21 mouse cellular contexts compared by ENCODE assay signal in genomic region chr7:89445137-89445536, GRCm38 (mm10). TPM values are rescaled to one million over a fixed set of nuclear protein-coding genes. Genes with fewer than 3 reads are reported as not detected.
DNase-seq lines count a peak whose midpoint lies in the region; ATAC-seq and TF ChIP-seq lines count a peak whose summit lies in the region.
"Had no signal": no experiment of that assay in that cellular context is flagged by ENCODE, and none has a peak within 500 bp of the region (broad histone marks: within the 10 kb centered on the region; RNA-seq: fewer than 3 reads in every experiment).

No protein-coding gene starts in this region.

- no peaks in the 10 kb centered on the region for H3K4me1 ChIP-seq in forebrain, embryonic 10.5 days
- H3K4me1 ChIP-seq in kidney, adult 2 months (ENCODE audit: control insufficient read depth, insufficient read depth, low read length) = peaks cover 3% of the 10 kb centered on the region
- H3K4me1 ChIP-seq: embryonic facial prominence, embryonic 10.5 days; hindbrain, embryonic 12.5 days; limb, embryonic 15.5 days; midbrain, embryonic 13.5 days had no signal

- no peaks in the 10 kb centered on the region for H3K9me3 ChIP-seq in forebrain, embryonic 10.5 days
- H3K9me3 ChIP-seq: embryonic facial prominence, embryonic 10.5 days; hindbrain, embryonic 12.5 days; limb, embryonic 15.5 days; midbrain, embryonic 13.5 days had no signal

- no peak overlapping the region for H3K4me3 ChIP-seq in forebrain, embryonic 10.5 days
- no peak overlapping the region for H3K4me3 ChIP-seq in kidney, adult 2 months (ENCODE audit: insufficient read depth, low read depth, low read length)
- H3K4me3 ChIP-seq: embryonic facial prominence, embryonic 10.5 days; gastrocnemius, adult 2 months; hindbrain, embryonic 12.5 days; limb, embryonic 15.5 days; midbrain, embryonic 13.5 days had no signal

- DNase-seq in urinary bladder, postnatal 14 days (ENCODE audit: low spot score) = peak; percentile 20
- no peak for DNase-seq in urinary bladder, postnatal 4 days (ENCODE audit: low spot score in 2 of 2)
- no peak for DNase-seq in forebrain, embryonic 10.5 days (ENCODE audit: extremely low spot score, low spot score)
- no peak for DNase-seq in kidney, adult 2 months
- no peak for DNase-seq in adrenal gland, adult (ENCODE audit: inconsistent age in 2 of 2, low spot score in 1 of 2)
- DNase-seq: adrenal gland, postnatal 10 days; cerebellum, adult 11-12 months; cerebellum, postnatal 36 days; forebrain, postnatal 0 days; gastrocnemius, adult 2 months; kidney, adult 9 months; kidney, postnatal 4 days; right cerebral cortex, adult 18-20 months; thymus, adult 18-20 months had no signal

- no peak for TF ChIP-seq CTCF in kidney, adult 2 months (conservative IDR thresholded peaks at IDR 0.05; ENCODE audit: insufficient read depth, insufficient read length, low read depth, low read length)

- no peaks in the 10 kb centered on the region for H3K27me3 ChIP-seq in forebrain, embryonic 10.5 days (ENCODE audit: poor library complexity, severe bottlenecking)
- no peaks in the 10 kb centered on the region for H3K27me3 ChIP-seq in kidney, adult 2 months (replicated peaks; ENCODE audit: control insufficient read depth, insufficient read depth, low read length)
- H3K27me3 ChIP-seq: hindbrain, embryonic 12.5 days; limb, embryonic 15.5 days; midbrain, embryonic 13.5 days had no signal

- no peaks in the 10 kb centered on the region for H3K36me3 ChIP-seq in forebrain, embryonic 10.5 days (replicated peaks)
- H3K36me3 ChIP-seq in kidney, adult 2 months (ENCODE audit: control insufficient read depth, insufficient read depth, low read length) = no peaks in the 10 kb centered on the region
- H3K36me3 ChIP-seq: embryonic facial prominence, embryonic 10.5 days; hindbrain, embryonic 12.5 days; limb, embryonic 15.5 days; midbrain, embryonic 13.5 days had no signal

- peak; percentile 89 for ATAC-seq in granulocyte monocyte progenitor cell, adult 5-6 weeks (replicated peaks; ENCODE audit: poor library complexity, severe bottlenecking)
- peak; percentile 89 for ATAC-seq in monocyte, adult 5-6 weeks (replicated peaks; ENCODE audit: insufficient number of reproducible peaks, low FRiP score, low TSS enrichment, poor library complexity, severe bottlenecking)
- ATAC-seq: forebrain, postnatal 0 days; inflammation-experienced regulatory T-cells, adult 6 months; midbrain, embryonic 13.5 days had no signal

- H3K27ac ChIP-seq in forebrain, embryonic 10.5 days = no peak overlapping the region
- no peak overlapping the region for H3K27ac ChIP-seq in kidney, adult 2 months (ENCODE audit: insufficient read depth, low read depth, low read length)
- H3K27ac ChIP-seq: embryonic facial prominence, embryonic 10.5 days; hindbrain, embryonic 12.5 days; limb, embryonic 15.5 days; midbrain, embryonic 13.5 days had no signal

- 89% methylated on average over 4 of the region's 4 CpGs for WGBS in forebrain, embryonic 10.5 days
- WGBS in kidney, adult 2 months = 75% methylated on average over 4 of the region's 4 CpGs

- TF ChIP-seq POLR2A in kidney, adult 2 months (IDR thresholded peaks at IDR 0.05; ENCODE audit: low read depth, low read length) = no peak

RNA-seq across cellular contexts. Expression of gene Fzd4, which starts 41.0 kb away (rescaled TPM):
- total RNA-seq in granulocyte monocyte progenitor cell, adult 5-6 weeks (2014; fragmentation: Nextera tagmentation) = 0.34 and 2.4 TPM in 2 replicates
- 0.78 and 1.1 TPM in 2 replicates for total RNA-seq in granulocyte monocyte progenitor cell, adult 5-6 weeks (2017)
- total RNA-seq in monocyte, adult 5-6 weeks (2017) = 3.5 to 8.9 TPM (median 3.5 TPM) in 3 replicates
- polyA plus RNA-seq in forebrain, embryonic 10.5 days (2016; fragmentation: Nextera tagmentation; extraction: Ambion mirVana) = 5.9 and 6.8 TPM in 2 replicates
- polyA plus RNA-seq in kidney, adult 2 months (2012; rRNA removed) = 28.7 and 31.2 TPM in 2 replicates
- polyA plus RNA-seq: inflammation-experienced regulatory T-cells, adult 6 months had no signal

RNA-seq across cellular contexts. Expression of gene Tmem135, which starts 41.1 kb away (rescaled TPM):
- total RNA-seq in granulocyte monocyte progenitor cell, adult 5-6 weeks (2014; fragmentation: Nextera tagmentation) = 21.5 and 23.1 TPM in 2 replicates
- total RNA-seq in granulocyte monocyte progenitor cell, adult 5-6 weeks (2017) = 18.1 and 18.9 TPM in 2 replicates
- 48.2 to 51.9 TPM (median 50.7 TPM) in 3 replicates for total RNA-seq in monocyte, adult 5-6 weeks (2017)
- 16.1 and 16.5 TPM in 2 replicates for polyA plus RNA-seq in forebrain, embryonic 10.5 days (2016; fragmentation: Nextera tagmentation; extraction: Ambion mirVana)
- 53.6 and 100 TPM in 2 replicates for polyA plus RNA-seq in kidney, adult 2 months (2012; rRNA removed)
